Mouse (Mus musculus) intestine, embryonic 14.5 days (tissue): Measurements from ENCODE around the gene Hoxb5. TPM values are rescaled to one million over a fixed set of nuclear protein-coding genes. Genes with fewer than 3 reads are reported as not detected.

ENCODE experiments used
- microRNA counts: library from miRNA; unstranded; fragments of <30 nt; microRNA quantifications from one replicate; lab custom pipeline; 2016
- microRNA-seq: library from miRNA; unstranded; fragments of <30 nt; microRNA quantifications from one replicate; pipeline ENCODE4, GENCODE M21; 2016
- polyA plus RNA-seq: library from polyadenylated mRNA; unstranded; fragments of >200 nt; fragmentation: Nextera tagmentation; extraction: Ambion mirVana; gene quantifications from 2 replicates; pipeline ENCODE4 v1.2.1, GENCODE M21; 2014

The Hoxb5 gene
- polyA plus RNA-seq, 1 experiment from 2014 or later: 49.6 TPM

MicroRNAs within 50 kb of the gene (microRNA counts, 519-probe panel; counts per million panel counts)
- 5,538 counts per million, percentile 93 among the panel's probes with 10 or more counts for microRNA mmu-miR-10a (lab: Ali Mortazavi, UCI)
- microRNA mmu-miR-196a (lab: Ali Mortazavi, UCI): 4,108 counts per million, percentile 64 among the panel's probes with 10 or more counts

Small RNA genes within 50 kb of the gene (microRNA-seq; reads per million reads assigned to microRNA genes)
- gene Mir10a: 83,668 reads per million, percentile 100 among the genes with 10 or more reads in this experiment
- gene Mir196a-1: 9.7 reads per million, percentile 39 among the genes with 10 or more reads in this experiment

Other genes starting within 250 kb of the Hoxb5 start
- 33.5 and 33.9 TPM in 2 replicates for gene Ube2z, start 237.9 kb upstream of the Hoxb5 start, polyA plus RNA-seq
- gene Atp5g1, start 227.7 kb upstream of the Hoxb5 start, polyA plus RNA-seq: 943 and 1,086 TPM in 2 replicates
- gene Calcoco2, start 191.4 kb upstream of the Hoxb5 start, polyA plus RNA-seq: 0.11 TPM in 1 of 2 replicates, not detected in the other
- 0.15 and 0.22 TPM in 2 replicates for gene Ttll6, start 169.6 kb upstream of the Hoxb5 start, polyA plus RNA-seq
- gene Hoxb13, start 109.0 kb upstream of the Hoxb5 start, polyA plus RNA-seq: not detected in 2 replicates
- gene Hoxb9, start 31.9 kb upstream of the Hoxb5 start, polyA plus RNA-seq: 1.0 and 1.1 TPM in 2 replicates
- gene Hoxb8, start 21.4 kb upstream of the Hoxb5 start, polyA plus RNA-seq: 1.5 and 1.7 TPM in 2 replicates
- 11.7 and 13.2 TPM in 2 replicates for gene Hoxb7, start 16.7 kb upstream of the Hoxb5 start, polyA plus RNA-seq
- 18.1 and 24.1 TPM in 2 replicates for gene Hoxb6, start 10.9 kb upstream of the Hoxb5 start, polyA plus RNA-seq
- gene Hoxb4, start 14.9 kb downstream of the Hoxb5 start, polyA plus RNA-seq: 3.5 and 3.8 TPM in 2 replicates
- 3.7 and 4.9 TPM in 2 replicates for gene Hoxb3, start 20.0 kb downstream of the Hoxb5 start, polyA plus RNA-seq
- 22.9 and 27.9 TPM in 2 replicates for gene Hoxb2, start 47.2 kb downstream of the Hoxb5 start, polyA plus RNA-seq
- gene Hoxb1, start 62.4 kb downstream of the Hoxb5 start, polyA plus RNA-seq: 0.36 and 0.42 TPM in 2 replicates
- gene Skap1, start 161.3 kb downstream of the Hoxb5 start, polyA plus RNA-seq: 0.87 and 1.7 TPM in 2 replicates